Mouse (Mus musculus) MEL (cell line): ENCODE results near the gene Slfn8. TPM values are rescaled to one million over a fixed set of nuclear protein-coding genes. Genes with fewer than 3 reads are reported as not detected.

Experiments used
- DNase-seq: peaks from one replicate; pipeline ENCODE4 v3.0.0; 2011; ENCODE audit warnings: low read depth, low spot score
- H3K27ac ChIP-seq: 2 replicates; pipeline ENCODE4 v1.5.1; 2012; ENCODE audit warnings: low read depth, mild to moderate bottlenecking, control low read depth, low read length, moderate library complexity; ENCODE audit not compliant: control insufficient read depth
- H3K27me3 ChIP-seq, 2 experiments: fragments of 150-350 bp in 1 of 2; sonication (generic) in 1 of 2; 2 replicates each; pipeline ENCODE4 v1.6.1; 2012; ENCODE audit warnings: low read length in 2 of 2, mild to moderate bottlenecking in 2 of 2, improper control_type of control experiment in 1 of 2, moderate library complexity in 1 of 2; ENCODE audit not compliant: insufficient read depth in 2 of 2, control insufficient read depth in 1 of 2
- H3K36me3 ChIP-seq, 2 experiments: 2 replicates each; pipeline ENCODE4 v1.6.1; 2012 to 2014; ENCODE audit warnings: low read length in 2 of 2, improper control_type of control experiment in 1 of 2, inconsistent platforms in 1 of 2, mild to moderate bottlenecking in 1 of 2; ENCODE audit not compliant: insufficient read depth in 2 of 2, control insufficient read depth in 1 of 2
- H3K4me1 ChIP-seq, 2 experiments: fragments of 150-350 bp in 1 of 2; sonication (generic) in 1 of 2; 2 replicates each; pipeline ENCODE4 v1.6.1; 2012; ENCODE audit warnings: low read length in 2 of 2, improper control_type of control experiment in 1 of 2, mild to moderate bottlenecking in 1 of 2; ENCODE audit not compliant: insufficient read depth in 2 of 2, control insufficient read depth in 1 of 2
- H3K4me3 ChIP-seq, 2 experiments: fragments of 150-350 bp in 1 of 2; sonication (generic) in 1 of 2; 2 replicates each; pipeline ENCODE4 v1.5.1; 2012; ENCODE audit warnings: low read depth in 2 of 2, low read length in 2 of 2, mild to moderate bottlenecking in 2 of 2, moderate library complexity in 2 of 2, control low read depth in 1 of 2, improper control_type of control experiment in 1 of 2; ENCODE audit not compliant: control insufficient read depth in 1 of 2, insufficient read depth in 1 of 2
- H3K79me2 ChIP-seq: 2 replicates; pipeline ENCODE4 v1.6.1; 2012; ENCODE audit warnings: mild to moderate bottlenecking, low read length, moderate library complexity; ENCODE audit not compliant: control insufficient read depth, poor library complexity, insufficient read depth
- H3K9ac ChIP-seq: 2 replicates; pipeline ENCODE4 v1.6.1; 2012; ENCODE audit warnings: low read depth, mild to moderate bottlenecking, control low read depth, low read length, moderate library complexity; ENCODE audit not compliant: control insufficient read depth, poor library complexity, severe bottlenecking
- H3K9me3 ChIP-seq: fragments of 150-350 bp; sonication (generic); replicated peaks from 2 replicates; pipeline ENCODE4 v1.6.1; 2012; ENCODE audit warnings: mild to moderate bottlenecking, low read length, improper control_type of control experiment, moderate library complexity; ENCODE audit not compliant: insufficient read depth
- BHLHE40 ChIP-seq: IDR thresholded peaks from 2 replicates; pipeline ENCODE4 v1.6.1; 2012; ENCODE audit warnings: low read depth, mild to moderate bottlenecking, inconsistent platforms, low read length, improper control_type of control experiment, borderline replicate concordance
- CHD2 ChIP-seq: IDR thresholded peaks from 2 replicates; pipeline ENCODE4 v1.6.1; 2011; ENCODE audit warnings: low read length, improper control_type of control experiment
- ELF1 ChIP-seq: IDR thresholded peaks from 2 replicates; pipeline ENCODE4 v1.6.1; 2014; ENCODE audit warnings: low read depth, mild to moderate bottlenecking, inconsistent platforms, low read length, improper control_type of control experiment, moderate library complexity
- EP300 ChIP-seq, 2 experiments: IDR thresholded peaks; 2 replicates each; pipeline ENCODE4 v1.6.1; 2011; ENCODE audit warnings: improper control_type of control experiment in 2 of 2, low read length in 2 of 2, low read depth in 1 of 2, mild to moderate bottlenecking in 1 of 2
- ETS1 ChIP-seq: IDR thresholded peaks from 2 replicates; pipeline ENCODE4 v1.6.1; 2012; ENCODE audit warnings: low read depth, mild to moderate bottlenecking, inconsistent platforms, low read length, improper control_type of control experiment, moderate library complexity
- GABPA ChIP-seq: IDR thresholded peaks from 2 replicates; pipeline ENCODE4 v1.6.1; 2012; ENCODE audit warnings: low read depth, mild to moderate bottlenecking, inconsistent platforms, low read length, improper control_type of control experiment, moderate library complexity
- GATA1 ChIP-seq: IDR thresholded peaks from 2 replicates; pipeline ENCODE4 v1.6.1; 2011; ENCODE audit warnings: low read depth, low read length, improper control_type of control experiment
- JUND ChIP-seq: IDR thresholded peaks from 2 replicates; pipeline ENCODE4 v1.6.1; 2011; ENCODE audit warnings: low read depth, mild to moderate bottlenecking, improper control_type of control experiment, low read length
- KAT2A ChIP-seq: conservative IDR thresholded peaks from 2 replicates; pipeline ENCODE4 v1.6.1; 2012; ENCODE audit warnings: low read depth, low read length, improper control_type of control experiment, inconsistent platforms
- MAX ChIP-seq: IDR thresholded peaks from 2 replicates; pipeline ENCODE4 v1.6.1; 2011; ENCODE audit warnings: low read length, improper control_type of control experiment
- MXI1 ChIP-seq: IDR thresholded peaks from 2 replicates; pipeline ENCODE4 v1.6.1; 2011; ENCODE audit warnings: mild to moderate bottlenecking, low read depth, low read length, improper control_type of control experiment
- NRF1 ChIP-seq: IDR thresholded peaks from 2 replicates; pipeline ENCODE4 v1.6.1; 2014; ENCODE audit warnings: low read depth, mild to moderate bottlenecking, inconsistent platforms, low read length, improper control_type of control experiment, moderate library complexity; ENCODE audit not compliant: poor library complexity, insufficient read depth, severe bottlenecking
- POLR2A ChIP-seq, 2 experiments: IDR thresholded peaks; 2 replicates each; pipeline ENCODE4 v1.6.1; 2011 to 2012; ENCODE audit warnings: low read length in 2 of 2, mild to moderate bottlenecking in 2 of 2, control low read depth in 1 of 2, improper control_type of control experiment in 1 of 2, low read depth in 1 of 2, moderate library complexity in 1 of 2; ENCODE audit not compliant: control insufficient read depth in 1 of 2, insufficient read depth in 1 of 2, poor library complexity in 1 of 2
- POLR2AphosphoS2 ChIP-seq: IDR thresholded peaks from 2 replicates; pipeline ENCODE4 v1.6.1; 2011; ENCODE audit warnings: low read length, improper control_type of control experiment
- POLR2AphosphoS5 ChIP-seq: IDR thresholded peaks from 2 replicates; pipeline ENCODE4 v1.6.1; 2012; ENCODE audit warnings: low read depth, borderline replicate concordance, mild to moderate bottlenecking, inconsistent platforms, low read length, moderate library complexity, mixed read lengths
- RAD21 ChIP-seq: IDR thresholded peaks from 2 replicates; pipeline ENCODE4 v1.6.1; 2011; ENCODE audit warnings: mild to moderate bottlenecking, low read depth, low read length, improper control_type of control experiment
- RCOR1 ChIP-seq: IDR thresholded peaks from 2 replicates; pipeline ENCODE4 v1.6.1; 2012; ENCODE audit warnings: low read depth, mild to moderate bottlenecking, inconsistent platforms, low read length, improper control_type of control experiment
- SIN3A ChIP-seq: IDR thresholded peaks from 2 replicates; pipeline ENCODE4 v1.6.1; 2012; ENCODE audit warnings: low read length, improper control_type of control experiment, inconsistent platforms
- SMC3 ChIP-seq: IDR thresholded peaks from 2 replicates; pipeline ENCODE4 v1.6.1; 2011; ENCODE audit warnings: low read depth, low read length, improper control_type of control experiment
- TAL1 ChIP-seq: IDR thresholded peaks from 2 replicates; pipeline ENCODE4 v1.6.1; 2012; ENCODE audit warnings: mild to moderate bottlenecking, inconsistent platforms, low read length, moderate library complexity, mixed read lengths
- TBP ChIP-seq: IDR thresholded peaks from 2 replicates; pipeline ENCODE4 v1.8.0; 2011; ENCODE audit warnings: low read depth, low read length, improper control_type of control experiment
- TCF12 ChIP-seq: IDR thresholded peaks from 2 replicates; pipeline ENCODE4 v1.6.1; 2014; ENCODE audit warnings: low read depth, mild to moderate bottlenecking, inconsistent platforms, low read length, improper control_type of control experiment, moderate library complexity
- USF2 ChIP-seq, 2 experiments: IDR thresholded peaks; 2 replicates each; pipeline ENCODE4 v1.6.1; 2011 to 2012; ENCODE audit warnings: improper control_type of control experiment in 2 of 2, low read length in 2 of 2, borderline replicate concordance in 1 of 2, inconsistent platforms in 1 of 2, low read depth in 1 of 2, mild to moderate bottlenecking in 1 of 2; ENCODE audit not compliant: insufficient read depth in 1 of 2
- ZC3H11A ChIP-seq: IDR thresholded peaks from 2 replicates; pipeline ENCODE4 v1.6.1; 2012; ENCODE audit warnings: low read depth, mild to moderate bottlenecking, inconsistent platforms, low read length, improper control_type of control experiment
- ZMIZ1 ChIP-seq: IDR thresholded peaks from 2 replicates; pipeline ENCODE4 v1.6.1; 2012; ENCODE audit warnings: low read depth, mild to moderate bottlenecking, inconsistent platforms, low read length, improper control_type of control experiment, moderate library complexity
- ZNF384 ChIP-seq: IDR thresholded peaks from 2 replicates; pipeline ENCODE4 v1.6.1; 2012; ENCODE audit warnings: low read depth, mild to moderate bottlenecking, inconsistent platforms, low read length, improper control_type of control experiment
- polyA plus RNA-seq, 2 experiments: library from polyadenylated mRNA; stranded (reverse) in 1 of 2; unstranded in 1 of 2; fragments of >175 nt in 1 of 2; fragments of >200 nt in 1 of 2; gene quantifications; 2 replicates each; pipeline versions ENCODE4 v1.2.1 to v1.2.4; 2012; ENCODE audit warnings: low replicate concordance in 2 of 2, low read depth in 1 of 2; ENCODE audit not compliant: insufficient read length in 2 of 2, insufficient read depth in 1 of 2, missing spikeins in 1 of 2
- total RNA-seq: library from RNA; depleted of rRNA; stranded (reverse); fragments of 300-350 nt; gene quantifications from 2 replicates; pipeline ENCODE4 v1.2.3, GENCODE M21; 2012

The Slfn8 gene
- total and polyA plus RNA-seq, 3 experiments, result 11.6 to 47.2 (median 11.9) TPM

DNA sequence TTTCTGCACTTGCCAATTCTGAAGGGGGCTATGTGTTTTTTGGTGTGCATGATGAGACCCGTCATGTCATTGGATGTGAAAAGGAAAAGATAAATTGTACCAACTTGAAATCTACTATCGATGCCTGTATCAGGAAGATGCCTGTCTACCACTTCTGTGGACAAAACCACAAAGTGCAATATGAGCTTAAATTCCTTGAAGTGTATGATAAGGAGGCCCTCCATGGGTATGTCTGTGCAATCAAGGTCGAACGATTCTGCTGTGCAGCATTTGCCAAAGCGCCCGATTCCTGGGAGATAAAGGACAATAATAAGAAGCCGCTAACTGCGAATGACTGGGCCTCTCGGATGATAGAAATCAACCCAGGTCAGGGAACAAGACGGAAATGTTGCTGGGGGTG is 63.7 kb downstream of the Slfn8 start:
- Histone ChIP-seq H3K36me3 (peaks cover 0 to 3% of the 10 kb centered on the region in 2 experiments; a peak in 1 of 4 replicates), H3K27ac (no peak overlapping the region), H3K9ac (no peak overlapping the region), H3K79me2 (no peaks in the 10 kb centered on the region), H3K4me1 (peaks cover 0 to 8% of the 10 kb centered on the region in 2 experiments; a peak in 1 of 4 replicates), H3K4me3 (no peak overlapping the region), H3K9me3 (no peaks in the 10 kb centered on the region), H3K27me3 (no peaks in the 10 kb centered on the region)
- TF ChIP-seq RAD21 (no peak), ZMIZ1 (no peak), NRF1 (no peak), BHLHE40 (no peak), JUND (no peak), GATA1 (peak; percentile 65), EP300 (IDR thresholded peaks at IDR 0.05; ENCODE audit: low read depth in 1 of 2, low read length in 2 of 2) (peak in 1 of 2 experiments; percentile 9; a peak in 1 of 4 replicates), ZNF384 (no peak), SIN3A (no peak), SMC3 (no peak), TCF12 (0 out of 2 replicates have a peak, but pooled peaks have one; percentile 27), ETS1 (no peak), KAT2A (no peak), MAX (no peak), POLR2AphosphoS5 (no peak), RCOR1 (peak; percentile 52; the same call in 1 of the 2 replicates), ZC3H11A (no peak), USF2 (IDR thresholded peaks at IDR 0.05; ENCODE audit: borderline replicate concordance in 1 of 2, insufficient read depth in 1 of 2, low read depth in 1 of 2, low read length in 2 of 2) (no peak), POLR2AphosphoS2 (no peak), MXI1 (no peak), TBP (no peak), GABPA (no peak)
- DNase-seq, result peak; percentile 38

DNA sequence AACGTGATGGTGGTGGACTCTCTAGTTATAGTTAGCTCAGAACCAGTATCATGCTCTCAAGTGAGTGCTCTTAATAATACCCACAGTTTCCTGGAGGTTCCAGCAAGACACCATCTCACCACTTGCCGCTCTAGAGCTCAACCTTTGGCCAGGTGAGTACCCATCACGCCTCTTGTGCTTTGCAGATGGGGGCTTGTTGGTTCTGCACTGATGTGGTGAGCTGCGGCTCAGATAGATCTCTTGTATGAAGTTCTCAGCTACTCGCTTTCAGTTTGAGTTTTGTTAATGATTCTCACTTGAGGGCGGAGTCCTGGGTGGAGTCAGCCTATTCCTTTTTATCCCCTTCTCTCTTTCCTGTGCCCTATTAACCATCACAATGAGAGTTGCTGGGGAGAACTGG is 66.0 kb downstream of the Slfn8 start:
- no peak overlapping the region for H3K27ac ChIP-seq
- no peaks in the 10 kb centered on the region for H3K79me2 ChIP-seq
- peaks cover 0 to 14% of the 10 kb centered on the region in 2 experiments; a peak in 2 of 4 replicates for H3K36me3 ChIP-seq
- H3K9ac ChIP-seq, result no peak overlapping the region
- H3K9me3 ChIP-seq, result no peaks in the 10 kb centered on the region
- no peaks in the 10 kb centered on the region; a peak in 1 of 4 replicates for H3K27me3 ChIP-seq
- TF ChIP-seq RCOR1 (no peak), MAX (no peak), JUND (no peak), KAT2A (no peak), GABPA (no peak), USF2 (IDR thresholded peaks at IDR 0.05; ENCODE audit: borderline replicate concordance in 1 of 2, insufficient read depth in 1 of 2, low read depth in 1 of 2, low read length in 2 of 2) (no peak), CHD2 (no peak), POLR2A (IDR thresholded peaks at IDR 0.05; ENCODE audit: control insufficient read depth in 1 of 2, insufficient read depth in 1 of 2, low read depth in 1 of 2, low read length in 2 of 2, poor library complexity in 1 of 2) (no peak), TAL1 (no peak), ZMIZ1 (no peak), ELF1 (no peak), NRF1 (no peak)
- DNase-seq, result no peak
- H3K4me3 ChIP-seq, result no peak overlapping the region
- peaks cover 0 to 17% of the 10 kb centered on the region in 2 experiments; a peak in 2 of 4 replicates for H3K4me1 ChIP-seq
